Mouse (Mus musculus): Measurements from ENCODE around the gene Shq1. TPM values are rescaled to one million over a fixed set of nuclear protein-coding genes. Genes with fewer than 3 reads are reported as not detected.

Gene Shq1
- polyA plus RNA-seq, 1 experiment: 3.1 TPM

- Histone ChIP-seq H3K27me3 (ENCODE audit: control insufficient read depth, insufficient read depth, low read length) (no peaks in the 10 kb centered on the region), H3K36me3 (ENCODE audit: control insufficient read depth, insufficient read depth, low read length) (no peaks in the 10 kb centered on the region; the same call in 1 of the 2 replicates), H3K4me3 (ENCODE audit: extremely low read depth, insufficient read depth, insufficient read length) (no peak overlapping the region), H3K27ac (ENCODE audit: insufficient read depth, low read length) (no peak overlapping the region), H3K4me1 (ENCODE audit: control insufficient read depth, insufficient read depth, insufficient read length) (no peaks in the 10 kb centered on the region)
- no peak for TF ChIP-seq POLR2A (IDR thresholded peaks at IDR 0.05; ENCODE audit: low read depth, low read length)
- TF ChIP-seq CTCF (IDR thresholded peaks at IDR 0.05; ENCODE audit: extremely low read depth, insufficient read depth, insufficient read length, insufficient replicate concordance): no peak
- 92% methylated on average over 7 of the region's 7 CpGs for WGBS
- no peak for DNase-seq (ENCODE audit: low read depth in 1 of 2, low spot score in 2 of 2)
Observed at GRCm38 (mm10) chr6:100610897-100611575, 59.9 kb downstream of the Shq1 start.

- H3K4me3 ChIP-seq (ENCODE audit: extremely low read depth, insufficient read depth, insufficient read length): no peak overlapping the region
- H3K27ac ChIP-seq (ENCODE audit: insufficient read depth, low read length): no peak overlapping the region
- H3K4me1 ChIP-seq (ENCODE audit: control insufficient read depth, insufficient read depth, insufficient read length): no peaks in the 10 kb centered on the region
- no peaks in the 10 kb centered on the region for H3K27me3 ChIP-seq (ENCODE audit: control insufficient read depth, insufficient read depth, low read length)
- WGBS: 73% methylated on average over 8 of the region's 8 CpGs
- no peaks in the 10 kb centered on the region; the same call in 1 of the 2 replicates for H3K36me3 ChIP-seq (ENCODE audit: control insufficient read depth, insufficient read depth, low read length)
- DNase-seq (ENCODE audit: low read depth in 1 of 2, low spot score in 2 of 2): no peak
- TF ChIP-seq POLR2A (IDR thresholded peaks at IDR 0.05; ENCODE audit: low read depth, low read length) (no peak), CTCF (IDR thresholded peaks at IDR 0.05; ENCODE audit: extremely low read depth, insufficient read depth, insufficient read length, insufficient replicate concordance) (no peak)
Observed at GRCm38 (mm10) chr6:100610182-100610581, 60.8 kb downstream of the Shq1 start.

GRCm38 (mm10) chr6:100609256-100609655, 61.7 kb downstream of the Shq1 start:
- no peaks in the 10 kb centered on the region; the same call in 1 of the 2 replicates for H3K36me3 ChIP-seq (ENCODE audit: control insufficient read depth, insufficient read depth, low read length)
- no peak overlapping the region for H3K27ac ChIP-seq (ENCODE audit: insufficient read depth, low read length)
- H3K4me3 ChIP-seq (ENCODE audit: extremely low read depth, insufficient read depth, insufficient read length): no peak overlapping the region
- no peaks in the 10 kb centered on the region for H3K27me3 ChIP-seq (ENCODE audit: control insufficient read depth, insufficient read depth, low read length)
- no peak for DNase-seq (ENCODE audit: low read depth in 1 of 2, low spot score in 2 of 2)
- no peak for TF ChIP-seq POLR2A (IDR thresholded peaks at IDR 0.05; ENCODE audit: low read depth, low read length)
- TF ChIP-seq CTCF (IDR thresholded peaks at IDR 0.05; ENCODE audit: extremely low read depth, insufficient read depth, insufficient read length, insufficient replicate concordance): no peak
- WGBS: 90% methylated on average over 3 of the region's 3 CpGs
- H3K4me1 ChIP-seq (ENCODE audit: control insufficient read depth, insufficient read depth, insufficient read length): no peaks in the 10 kb centered on the region

- DNase-seq (ENCODE audit: low read depth in 1 of 2, low spot score in 2 of 2): peak; percentile 7 to 8
- TF ChIP-seq POLR2A (IDR thresholded peaks at IDR 0.05; ENCODE audit: low read depth, low read length): no peak
Observed at GRCm38 (mm10) chr6:100608429-100608828, 62.5 kb downstream of the Shq1 start.

GRCm38 (mm10) chr6:100606805-100607204, 64.2 kb downstream of the Shq1 start:
- TF ChIP-seq CTCF (IDR thresholded peaks at IDR 0.05; ENCODE audit: extremely low read depth, insufficient read depth, insufficient read length, insufficient replicate concordance) (no peak), POLR2A (IDR thresholded peaks at IDR 0.05; ENCODE audit: low read depth, low read length) (no peak)
- Histone ChIP-seq H3K27ac (ENCODE audit: insufficient read depth, low read length) (no peak overlapping the region), H3K4me1 (ENCODE audit: control insufficient read depth, insufficient read depth, insufficient read length) (no peaks in the 10 kb centered on the region), H3K4me3 (ENCODE audit: extremely low read depth, insufficient read depth, insufficient read length) (no peak overlapping the region), H3K27me3 (ENCODE audit: control insufficient read depth, insufficient read depth, low read length) (no peaks in the 10 kb centered on the region), H3K36me3 (ENCODE audit: control insufficient read depth, insufficient read depth, low read length) (peaks cover 1% of the 10 kb centered on the region; the same call in 1 of the 2 replicates)
- WGBS: 95% methylated on average over 4 of the region's 4 CpGs
- no peak for DNase-seq (ENCODE audit: low read depth in 1 of 2, low spot score in 2 of 2)

More at GRCm38 (mm10) chr6:100608429-100608828, 62.5 kb downstream of the Shq1 start:
- 87% methylated on average over 3 of the region's 3 CpGs for WGBS
- Histone ChIP-seq H3K27ac (ENCODE audit: insufficient read depth, low read length) (no peak overlapping the region), H3K36me3 (ENCODE audit: control insufficient read depth, insufficient read depth, low read length) (no peaks in the 10 kb centered on the region; the same call in 1 of the 2 replicates), H3K4me1 (ENCODE audit: control insufficient read depth, insufficient read depth, insufficient read length) (no peaks in the 10 kb centered on the region), H3K4me3 (ENCODE audit: extremely low read depth, insufficient read depth, insufficient read length) (no peak overlapping the region), H3K27me3 (ENCODE audit: control insufficient read depth, insufficient read depth, low read length) (no peaks in the 10 kb centered on the region)

GRCm38 (mm10) chr6:100603702-100604101, 67.3 kb downstream of the Shq1 start:
- no peak for DNase-seq (ENCODE audit: low read depth in 1 of 2, low spot score in 2 of 2)
- TF ChIP-seq CTCF (IDR thresholded peaks at IDR 0.05; ENCODE audit: extremely low read depth, insufficient read depth, insufficient read length, insufficient replicate concordance) (no peak), POLR2A (IDR thresholded peaks at IDR 0.05; ENCODE audit: low read depth, low read length) (no peak)
- Histone ChIP-seq H3K27me3 (ENCODE audit: control insufficient read depth, insufficient read depth, low read length) (no peaks in the 10 kb centered on the region), H3K4me1 (ENCODE audit: control insufficient read depth, insufficient read depth, insufficient read length) (no peaks in the 10 kb centered on the region), H3K4me3 (ENCODE audit: extremely low read depth, insufficient read depth, insufficient read length) (no peak overlapping the region), H3K36me3 (ENCODE audit: control insufficient read depth, insufficient read depth, low read length) (peaks cover 1% of the 10 kb centered on the region; the same call in 1 of the 2 replicates), H3K27ac (ENCODE audit: insufficient read depth, low read length) (no peak overlapping the region)
- WGBS: 94% methylated on average over 6 of the region's 6 CpGs

- H3K4me1 ChIP-seq (ENCODE audit: control insufficient read depth, insufficient read depth, insufficient read length): no peaks in the 10 kb centered on the region
- WGBS: 87% methylated on average over 6 of the region's 6 CpGs
- DNase-seq (ENCODE audit: low read depth in 1 of 2, low spot score in 2 of 2): no peak
- no peak overlapping the region for H3K27ac ChIP-seq (ENCODE audit: insufficient read depth, low read length)
- TF ChIP-seq POLR2A (IDR thresholded peaks at IDR 0.05; ENCODE audit: low read depth, low read length) (no peak), CTCF (IDR thresholded peaks at IDR 0.05; ENCODE audit: extremely low read depth, insufficient read depth, insufficient read length, insufficient replicate concordance) (no peak)
- no peaks in the 10 kb centered on the region for H3K27me3 ChIP-seq (ENCODE audit: control insufficient read depth, insufficient read depth, low read length)
- peaks cover 1% of the 10 kb centered on the region; the same call in 1 of the 2 replicates for H3K36me3 ChIP-seq (ENCODE audit: control insufficient read depth, insufficient read depth, low read length)
- H3K4me3 ChIP-seq (ENCODE audit: extremely low read depth, insufficient read depth, insufficient read length): no peak overlapping the region
Observed at GRCm38 (mm10) chr6:100601634-100602033, 69.3 kb downstream of the Shq1 start.

Data from spleen, adult 2 months (tissue).